1 mouse cellular context compared by ENCODE assay signal in the genomic region with DNA sequence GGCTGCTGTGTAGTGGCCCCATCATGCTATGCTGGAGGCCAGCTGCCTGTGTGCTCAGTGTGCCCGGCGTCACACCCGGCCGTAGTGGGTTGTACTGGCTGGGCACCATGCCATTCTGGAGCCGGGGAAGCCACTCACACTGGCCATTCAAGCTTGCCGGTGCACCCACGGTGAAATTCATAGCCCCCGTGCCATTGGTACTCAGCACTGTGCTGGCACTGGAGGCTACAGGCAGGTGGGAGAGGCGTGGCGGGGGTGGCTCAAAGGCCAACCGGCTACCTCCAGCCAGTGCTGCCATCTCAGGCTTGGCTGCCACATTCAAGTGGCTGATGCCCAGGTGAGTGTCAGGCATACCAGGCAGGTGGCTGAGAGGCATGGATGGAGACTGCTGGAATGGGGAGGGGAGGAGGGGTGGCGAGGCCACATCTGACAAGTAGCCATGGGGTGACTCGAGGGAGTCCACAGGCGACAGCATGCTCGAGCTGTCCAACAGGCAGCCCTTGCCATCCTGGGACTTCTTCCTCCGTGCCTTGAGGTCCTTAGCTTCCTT.
TF ChIP-seq lines count a peak whose summit lies in the region.

No protein-coding gene starts in this region.

TF ChIP-seq in ES-E14, 5 proteins besides CTCF, POLR2A, EP300 and RAD21 (continued from another document):
- no peak for TF ChIP-seq ZC3H11A (IDR thresholded peaks at IDR 0.05; ENCODE audit: borderline replicate concordance, low read depth, low read length)
- TF ChIP-seq CHD2 (IDR thresholded peaks at IDR 0.05; ENCODE audit: low read depth, low read length): no peak
